Mouse (Mus musculus): ENCODE data around the gene Camk1g. TPM values are rescaled to one million over a fixed set of nuclear protein-coding genes. Genes with fewer than 3 reads are reported as not detected.

Gene Camk1g
- polyA plus RNA-seq, 1 experiment from 2014 or later: 16.0 TPM

DNA sequence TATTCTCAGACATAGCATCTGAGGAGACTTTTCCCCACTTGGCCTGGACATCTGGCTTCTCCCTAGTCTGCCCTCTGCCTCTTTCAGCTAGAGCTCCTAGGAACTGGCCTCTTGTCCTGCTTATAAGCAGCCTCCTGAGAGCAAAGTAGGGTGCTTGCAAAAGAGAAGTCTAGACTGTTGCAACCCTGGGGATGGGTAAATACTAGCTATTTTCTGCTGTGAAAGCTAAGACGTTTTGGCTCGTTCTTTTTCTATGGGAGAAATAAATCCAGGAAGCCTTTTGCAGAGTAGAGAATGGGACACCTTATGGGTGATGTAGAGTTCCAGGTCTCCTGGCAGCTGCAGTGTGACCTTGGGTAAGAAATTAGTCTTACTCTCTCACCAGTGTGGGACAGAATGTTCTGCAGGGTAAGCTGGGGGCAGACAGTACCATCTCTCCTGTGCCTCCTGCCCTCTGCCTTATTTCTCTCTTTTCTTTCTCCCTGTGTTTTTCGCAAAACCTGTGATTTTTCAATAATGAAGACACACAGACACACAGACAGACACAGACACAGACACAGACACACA lies 59.5 kb downstream of the Camk1g start:
- H3K4me2 ChIP-seq (replicated peaks): no peak overlapping the region
- H3K9me3 ChIP-seq: no peaks in the 10 kb centered on the region
- H3K27ac ChIP-seq: no peak overlapping the region
- no peak overlapping the region for H3K9ac ChIP-seq
- H3K36me3 ChIP-seq: no peaks in the 10 kb centered on the region
- H3K4me1 ChIP-seq: 0 out of 2 replicates have a peak, but pooled peaks cover 2% of the 10 kb centered on the region
- WGBS: 89% methylated on average over 3 of the region's 3 CpGs
- ATAC-seq (ENCODE audit: low FRiP score, low read depth): no peak
- H3K27me3 ChIP-seq: no peaks in the 10 kb centered on the region
- no peak overlapping the region for H3K4me3 ChIP-seq

DNA sequence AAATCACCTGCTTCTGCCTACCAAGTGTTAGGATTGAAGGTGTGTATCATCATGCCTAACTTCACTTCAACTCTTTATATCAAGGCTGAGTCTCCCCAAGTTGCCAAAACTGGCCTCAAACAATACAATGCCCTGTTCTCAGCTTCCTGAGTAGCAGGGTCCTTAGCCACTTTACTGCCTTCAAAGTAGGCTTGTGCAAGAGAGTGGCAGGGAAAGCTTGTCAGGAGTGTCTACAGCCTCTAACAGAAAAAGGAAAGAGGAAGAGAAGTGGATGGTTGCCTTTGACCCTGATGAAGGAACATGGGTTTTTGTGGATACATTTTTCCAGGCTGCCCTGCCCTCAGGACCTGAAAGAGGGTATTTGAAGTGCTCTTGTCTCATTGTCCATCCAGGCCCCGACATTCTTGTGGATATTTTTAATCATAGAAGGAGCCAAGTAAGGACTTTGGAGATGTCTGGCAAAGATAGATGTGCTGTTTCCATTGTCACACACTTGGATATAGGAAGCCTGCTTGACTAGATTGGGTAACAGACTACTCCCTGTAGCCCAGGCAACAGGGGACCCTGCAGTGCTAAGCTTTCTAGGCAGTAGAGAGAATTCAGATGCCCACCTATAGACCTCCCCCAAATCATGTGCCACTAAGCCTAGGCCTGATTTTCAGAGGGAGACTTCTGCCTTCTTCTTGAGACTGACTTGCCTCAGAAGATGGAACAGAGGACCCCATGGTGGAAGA lies 60.1 kb downstream of the Camk1g start:
- Histone ChIP-seq H3K4me3 (no peak overlapping the region), H3K4me2 (replicated peaks) (no peak overlapping the region), H3K9ac (no peak overlapping the region), H3K9me3 (no peaks in the 10 kb centered on the region), H3K4me1 (0 out of 2 replicates have a peak, but pooled peaks cover 2% of the 10 kb centered on the region), H3K27ac (no peak overlapping the region), H3K36me3 (no peaks in the 10 kb centered on the region), H3K27me3 (no peaks in the 10 kb centered on the region)
- WGBS: 73% methylated on average over 1 of the region's 1 CpGs
- ATAC-seq (ENCODE audit: low FRiP score, low read depth): no peak

DNA sequence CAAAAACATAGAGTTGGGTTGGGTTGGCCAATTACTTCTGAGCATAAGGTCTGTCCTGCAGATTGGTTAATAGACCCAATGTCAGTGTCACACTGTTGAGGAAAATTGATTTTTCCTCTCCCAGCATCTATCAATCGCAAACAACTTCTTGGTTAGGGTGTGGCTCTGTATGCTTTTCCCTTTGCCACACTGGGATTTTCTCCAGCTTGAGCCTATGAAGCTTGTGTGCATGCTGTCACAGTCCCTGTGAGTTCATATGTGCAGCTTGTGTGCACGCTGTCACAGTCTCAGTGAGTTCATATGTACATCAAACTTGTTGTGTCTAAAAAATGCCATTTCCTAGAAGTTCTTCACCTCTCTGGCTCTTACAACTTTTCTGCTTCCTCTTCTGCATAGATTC lies 63.3 kb downstream of the Camk1g start:
- Histone ChIP-seq H3K27me3 (peaks cover 7% of the 10 kb centered on the region; the same call in 1 of the 2 replicates), H3K36me3 (no peaks in the 10 kb centered on the region)
- WGBS: 92% methylated on average over 2 of the region's 2 CpGs

DNA sequence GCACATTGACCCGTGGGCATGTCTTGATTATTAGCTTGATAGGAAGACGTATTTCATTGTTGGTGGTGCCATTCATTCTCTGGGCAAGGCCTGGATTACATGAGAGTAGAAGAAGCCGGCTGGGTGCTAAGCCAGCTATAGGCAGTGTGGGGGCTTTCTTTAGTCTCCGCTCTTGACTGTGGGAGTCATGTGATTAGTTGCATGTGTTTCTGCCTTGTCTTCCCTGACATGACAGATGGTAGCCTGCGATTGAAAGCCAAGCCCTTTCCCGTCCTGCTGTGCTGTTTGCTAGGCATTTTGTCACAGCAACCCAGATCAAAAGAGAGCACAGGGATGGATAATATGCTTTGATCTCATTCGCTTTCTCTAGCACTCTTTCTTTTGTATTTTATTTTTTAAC lies 64.7 kb downstream of the Camk1g start:
- H3K4me1 ChIP-seq: peaks cover 12% of the 10 kb centered on the region; the same call in 1 of the 2 replicates
- no peak overlapping the region for H3K27ac ChIP-seq
- no peaks in the 10 kb centered on the region for H3K9me3 ChIP-seq
- no peak overlapping the region for H3K4me2 ChIP-seq (replicated peaks)
- H3K9ac ChIP-seq: no peak overlapping the region
- no peak for ATAC-seq (ENCODE audit: low FRiP score, low read depth)
- H3K4me3 ChIP-seq: no peak overlapping the region
- no peaks in the 10 kb centered on the region for H3K36me3 ChIP-seq
- 18% methylated on average over 7 of the region's 7 CpGs for WGBS
- peaks cover 7% of the 10 kb centered on the region; the same call in 1 of the 2 replicates for H3K27me3 ChIP-seq

More for the DNA sequence above, 63.3 kb downstream of the Camk1g start:
- Histone ChIP-seq H3K4me2 (replicated peaks) (no peak overlapping the region), H3K4me1 (peaks cover 5% of the 10 kb centered on the region; the same call in 1 of the 2 replicates), H3K9me3 (no peaks in the 10 kb centered on the region), H3K4me3 (no peak overlapping the region), H3K9ac (no peak overlapping the region), H3K27ac (no peak overlapping the region)
- ATAC-seq (ENCODE audit: low FRiP score, low read depth): no peak

DNA sequence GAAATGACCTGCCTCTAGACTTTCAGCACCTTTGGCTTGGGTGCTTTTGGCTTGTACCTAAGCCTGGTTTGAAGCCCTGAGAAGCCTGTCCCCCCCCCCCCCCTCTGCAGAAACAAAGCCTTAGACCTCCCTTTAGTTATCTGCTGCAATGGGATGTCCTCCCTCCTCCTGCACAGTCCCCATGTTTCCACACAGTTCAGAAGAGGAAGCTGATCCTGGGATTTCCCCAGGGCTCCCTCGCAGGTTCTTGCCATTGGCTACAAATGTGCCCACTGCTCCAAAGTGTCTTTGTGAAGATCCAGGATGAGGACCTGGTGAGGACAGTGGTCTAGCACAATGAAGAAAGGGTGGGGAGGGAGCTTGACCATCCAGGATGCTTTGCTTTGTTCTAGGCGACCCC lies 67.0 kb downstream of the Camk1g start:
- H3K9me3 ChIP-seq: no peaks in the 10 kb centered on the region
- no peaks in the 10 kb centered on the region for H3K36me3 ChIP-seq
- no peak for ATAC-seq (ENCODE audit: low FRiP score, low read depth)
- no peak overlapping the region for H3K4me2 ChIP-seq (replicated peaks)
- peaks cover 7% of the 10 kb centered on the region; the same call in 1 of the 2 replicates for H3K27me3 ChIP-seq
- H3K4me3 ChIP-seq: no peak overlapping the region
- H3K27ac ChIP-seq: no peak overlapping the region
- peaks cover 12% of the 10 kb centered on the region; the same call in 1 of the 2 replicates for H3K4me1 ChIP-seq
- 78% methylated on average over 2 of the region's 2 CpGs for WGBS
- no peak overlapping the region for H3K9ac ChIP-seq

DNA sequence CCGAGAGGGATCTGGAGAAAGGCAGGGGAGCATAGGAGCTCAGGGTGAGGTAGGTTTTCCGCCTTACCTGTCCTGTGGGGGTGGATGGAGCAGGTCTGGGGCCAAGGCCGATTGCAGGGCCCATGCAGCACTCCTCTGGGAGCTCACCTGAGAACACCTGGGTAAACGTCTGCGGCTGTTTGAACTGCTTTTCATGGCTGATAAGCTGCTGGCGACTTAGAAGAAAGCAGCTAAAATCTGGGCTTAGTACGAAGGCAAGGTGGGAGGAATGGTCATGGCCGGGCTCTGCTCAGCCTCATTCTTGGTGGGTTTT lies 68.0 kb downstream of the Camk1g start:
- H3K9me3 ChIP-seq: no peaks in the 10 kb centered on the region
- H3K4me3 ChIP-seq: no peak overlapping the region
- peaks cover 12% of the 10 kb centered on the region; the same call in 1 of the 2 replicates for H3K4me1 ChIP-seq
- 55% methylated on average over 8 of the region's 8 CpGs for WGBS
- H3K4me2 ChIP-seq (replicated peaks): peak overlapping the region; percentile 16; the same call in 1 of the 2 replicates
- H3K36me3 ChIP-seq: no peaks in the 10 kb centered on the region
- H3K27me3 ChIP-seq: peaks cover 7% of the 10 kb centered on the region; the same call in 1 of the 2 replicates
- no peak for ATAC-seq (ENCODE audit: low FRiP score, low read depth)
- H3K9ac ChIP-seq: no peak overlapping the region
- no peak overlapping the region for H3K27ac ChIP-seq

DNA sequence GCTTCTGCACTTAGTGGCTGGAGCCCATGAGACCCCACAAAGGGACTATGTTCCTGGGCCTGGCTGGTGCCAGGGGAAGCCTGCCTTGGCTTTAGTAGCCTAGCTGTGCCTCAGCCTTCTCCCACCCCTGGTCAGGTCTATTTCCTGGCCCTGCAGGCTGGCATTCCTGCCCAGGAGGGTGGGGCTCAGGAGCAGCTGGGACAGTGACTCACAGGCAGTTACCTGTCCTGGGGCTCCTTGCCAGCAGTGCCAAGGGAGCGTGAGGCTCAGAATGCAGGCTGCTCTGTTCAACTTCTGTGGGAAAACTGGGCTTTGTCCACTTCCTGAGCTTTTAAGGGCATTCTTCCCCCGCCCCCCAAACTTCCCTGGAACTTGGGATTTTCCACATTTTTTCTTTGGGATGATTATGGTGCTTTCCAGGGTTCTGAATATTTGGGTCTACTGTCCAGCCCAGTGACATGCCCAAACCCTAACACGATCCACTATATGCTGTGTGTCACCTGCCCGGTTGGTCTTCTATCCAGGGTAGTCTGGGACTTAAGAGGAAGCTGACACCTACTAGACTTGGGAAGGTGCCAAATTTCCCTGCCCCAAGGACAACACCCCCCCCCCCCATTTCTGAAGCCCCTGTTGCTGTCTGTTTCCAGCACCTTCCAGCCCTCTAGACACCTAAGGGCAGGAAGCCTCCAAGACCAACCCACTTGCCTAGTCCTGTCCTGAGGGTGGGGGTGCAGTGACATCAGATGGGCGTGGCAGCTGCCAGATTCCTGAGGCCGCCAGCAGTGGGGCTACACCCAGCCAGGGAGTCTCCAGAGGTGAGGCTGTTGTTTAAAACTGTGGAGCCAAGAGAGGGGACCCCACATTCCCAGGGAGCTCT lies 68.6 kb downstream of the Camk1g start:
- H3K4me2 ChIP-seq (replicated peaks): peak overlapping the region; percentile 16; the same call in 1 of the 2 replicates
- 47% methylated on average over 6 of the region's 6 CpGs for WGBS
- peaks cover 12% of the 10 kb centered on the region; the same call in 1 of the 2 replicates for H3K4me1 ChIP-seq
- H3K36me3 ChIP-seq: no peaks in the 10 kb centered on the region
- no peak; the same call in 1 of the 2 replicates for ATAC-seq (ENCODE audit: low FRiP score, low read depth)
- no peak overlapping the region for H3K27ac ChIP-seq
- no peak overlapping the region for H3K4me3 ChIP-seq
- H3K27me3 ChIP-seq: peaks cover 7% of the 10 kb centered on the region; the same call in 1 of the 2 replicates
- H3K9ac ChIP-seq: no peak overlapping the region
- no peaks in the 10 kb centered on the region for H3K9me3 ChIP-seq

DNA sequence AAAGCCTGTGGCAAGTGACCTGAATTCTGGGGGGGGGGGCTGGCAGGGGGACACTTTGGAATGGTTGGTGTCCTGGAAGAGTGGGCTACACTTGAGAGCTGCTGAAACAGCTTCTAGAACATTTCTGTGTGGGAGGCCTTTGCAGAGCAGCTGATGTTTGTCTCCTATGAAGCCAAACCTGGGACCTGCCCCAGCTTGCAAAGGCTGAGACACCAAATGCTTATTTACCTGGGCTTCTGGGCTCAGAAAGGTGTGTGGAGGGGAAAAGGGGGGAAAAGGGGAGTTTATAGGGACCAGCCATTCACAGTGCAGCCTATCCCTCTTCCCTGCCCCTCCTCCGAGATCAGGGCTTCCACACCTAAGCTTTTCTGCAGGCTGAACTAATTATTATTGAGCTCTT lies 70.1 kb downstream of the Camk1g start:
- Histone ChIP-seq H3K4me2 (replicated peaks) (no peak overlapping the region), H3K9me3 (no peaks in the 10 kb centered on the region), H3K27me3 (peaks cover 7% of the 10 kb centered on the region; the same call in 1 of the 2 replicates), H3K36me3 (no peaks in the 10 kb centered on the region), H3K9ac (no peak overlapping the region), H3K4me1 (peaks cover 12% of the 10 kb centered on the region; the same call in 1 of the 2 replicates), H3K27ac (no peak overlapping the region), H3K4me3 (no peak overlapping the region)
- no peak for ATAC-seq (ENCODE audit: low FRiP score, low read depth)
- WGBS: 21% methylated on average over 1 of the region's 1 CpGs

DNA sequence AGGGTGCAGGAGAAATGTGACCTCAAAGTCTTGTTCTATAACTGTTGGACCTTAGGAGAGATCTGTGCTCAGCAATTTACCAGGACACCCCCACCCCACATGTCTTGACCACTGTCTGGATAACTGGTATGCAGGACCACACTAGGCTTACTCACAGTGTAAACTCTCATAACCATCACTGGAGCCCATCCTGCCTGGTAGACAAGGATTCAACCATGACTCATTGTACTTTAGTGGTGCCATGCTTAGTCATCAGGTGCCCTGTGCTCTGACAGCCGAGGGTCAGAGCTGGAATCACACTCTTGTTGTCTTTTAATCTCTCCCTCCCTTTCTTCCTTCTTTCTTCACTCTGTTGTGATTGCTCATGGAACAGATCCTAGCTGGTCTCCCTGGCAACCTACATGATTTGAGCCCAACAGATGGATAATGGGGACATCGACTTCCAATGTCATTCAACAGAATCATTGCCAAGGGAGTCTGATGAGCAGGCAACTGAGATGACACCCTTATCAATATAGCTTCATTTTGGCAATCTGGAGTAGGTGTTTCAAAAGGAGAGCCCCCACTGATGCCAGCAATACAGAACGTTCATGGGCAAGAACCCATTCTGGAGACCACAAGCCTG lies 71.8 kb downstream of the Camk1g start:
- H3K4me3 ChIP-seq: no peak overlapping the region
- no peaks in the 10 kb centered on the region for H3K36me3 ChIP-seq
- 89% methylated on average over 3 of the region's 3 CpGs for WGBS
- peaks cover 7% of the 10 kb centered on the region; the same call in 1 of the 2 replicates for H3K27me3 ChIP-seq
- H3K27ac ChIP-seq: no peak overlapping the region
- no peaks in the 10 kb centered on the region for H3K9me3 ChIP-seq
- no peak overlapping the region for H3K9ac ChIP-seq
- no peak for ATAC-seq (ENCODE audit: low FRiP score, low read depth)
- no peak overlapping the region for H3K4me2 ChIP-seq (replicated peaks)
- H3K4me1 ChIP-seq: peaks cover 12% of the 10 kb centered on the region; the same call in 1 of the 2 replicates
